Mouse (Mus musculus) spleen, adult 18-20 months (tissue): ENCODE measurements around the gene Ndufb11.

Source experiments
- DNase-seq, 2 experiments: peaks; one replicate each; pipeline ENCODE4 v3.0.0; 2022; ENCODE audit warnings: mixed read lengths in 2 of 2

Gene Ndufb11

GRCm38 (mm10) chrX:20617176-20617902, at the start of gene Ndufb11, which contains the start of gene Rbm10:
Ndufb11 (minus strand) TSS chrX:20617619.
Rbm10 (plus strand) TSS chrX:20617503.
- DNase-seq: peak; percentile 58 to 71

GRCm38 (mm10) chrX:20663444-20663790, 46.0 kb upstream of the Ndufb11 start:
- no peak for DNase-seq

GRCm38 (mm10) chrX:20662716-20663443, 45.5 kb upstream of the Ndufb11 start:
- peak; percentile 70 to 71 for DNase-seq

GRCm38 (mm10) chrX:20662317-20662715, 44.9 kb upstream of the Ndufb11 start:
- no peak for DNase-seq

- DNase-seq: peak in 1 of 2 experiments; percentile 10
Observed at GRCm38 (mm10) chrX:20658891-20659406, 41.5 kb upstream of the Ndufb11 start.

GRCm38 (mm10) chrX:20658026-20658652, 40.7 kb upstream of the Ndufb11 start, which contains the start of gene Uba1:
Uba1 (plus strand) TSS chrX:20658326.
- DNase-seq: peak; percentile 70 to 72

- DNase-seq: no peak
Observed at GRCm38 (mm10) chrX:20657593-20657992, 40.2 kb upstream of the Ndufb11 start.

- DNase-seq: no peak
Observed at GRCm38 (mm10) chrX:20644780-20645179, 27.4 kb upstream of the Ndufb11 start.

GRCm38 (mm10) chrX:20638141-20638540, 20.7 kb upstream of the Ndufb11 start:
- DNase-seq: no peak

- peak in 1 of 2 experiments; percentile 59 for DNase-seq
Observed at GRCm38 (mm10) chrX:20617903-20618399, 532 bp upstream of the Ndufb11 start.

- no peak for DNase-seq
Observed at GRCm38 (mm10) chrX:20616861-20617175, 601 bp downstream of the Ndufb11 start.

GRCm38 (mm10) chrX:20608500-20608899, 8.9 kb downstream of the Ndufb11 start:
- DNase-seq: no peak

GRCm38 (mm10) chrX:20587968-20588367, 29.5 kb downstream of the Ndufb11 start:
- peak in 1 of 2 experiments; percentile 1 for DNase-seq

- no peak for DNase-seq
Observed at GRCm38 (mm10) chrX:20573927-20574326, 43.5 kb downstream of the Ndufb11 start.

GRCm38 (mm10) chrX:20572683-20573082, 44.7 kb downstream of the Ndufb11 start:
- DNase-seq: no peak

GRCm38 (mm10) chrX:20571024-20571423, 46.4 kb downstream of the Ndufb11 start:
- DNase-seq: no peak
